Mouse (Mus musculus) G1E (cell line): ENCODE measurements around the gene Ifitm6.

Experiments used
- CTCF ChIP-seq: IDR thresholded peaks from 2 replicates; pipeline ENCODE4 v1.5.1; 2012; ENCODE audit warnings: low read depth, low read length, inconsistent platforms, mixed read lengths
- GATA1 ChIP-seq: IDR thresholded peaks from 2 replicates; pipeline ENCODE4 v1.6.1; 2012; ENCODE audit warnings: borderline replicate concordance, low read length, inconsistent platforms, mixed read lengths
- TAL1 ChIP-seq: conservative IDR thresholded peaks from 2 replicates; pipeline ENCODE4 v1.6.1; 2012; ENCODE audit warnings: low read depth, low read length, inconsistent platforms, mixed read lengths

GRCm38 (mm10) chr7:141055785-141056184 is 38.1 kb upstream of the Ifitm6 start:
- TF ChIP-seq CTCF (no peak), GATA1 (no peak), TAL1 (no peak)
